Mouse (Mus musculus): ENCODE measurements at regions not wholly inside any gene's neighbourhood (a gene's known extent, or its start where the extent isn't known, plus 50 kb on each side); places are given as distances from the start of the nearest gene placed in this dataset.

GRCm38 (mm10) chr10:21805606-21806005 lies 76.4 kb upstream of the Sgk1 start:
- no peak for ATAC-seq
- 69% methylated on average over 6 of the region's 6 CpGs for WGBS
- no peak overlapping the region for H3K9ac ChIP-seq (replicated peaks; ENCODE audit: low read depth)

DNA sequence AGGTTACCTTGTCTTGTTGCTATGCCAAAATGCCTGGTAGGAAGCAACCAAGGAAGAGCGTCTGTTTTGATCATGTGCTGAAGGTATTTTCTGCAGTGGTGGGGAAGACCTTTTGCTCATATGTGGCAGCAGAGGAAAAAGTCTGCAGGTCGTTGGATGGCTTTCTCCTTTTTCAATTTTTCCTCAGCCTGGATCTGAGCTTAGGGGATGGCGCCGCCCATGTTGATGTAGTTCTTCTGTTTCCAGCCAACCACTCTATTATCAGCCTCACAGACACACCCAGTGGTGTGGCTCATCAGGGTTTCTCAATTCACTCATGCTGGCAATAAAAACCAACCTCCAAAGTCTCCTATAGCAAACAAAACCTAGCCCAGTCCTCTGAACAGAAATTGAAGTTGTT lies 75.3 kb upstream of the Sgk1 start:
- no peak overlapping the region for H3K4me3 ChIP-seq (ENCODE audit: low read depth, low read length)
- TF ChIP-seq EP300 (IDR thresholded peaks at IDR 0.05), result no peak
- no peak for TF ChIP-seq CTCF (IDR thresholded peaks at IDR 0.05)
- no peak overlapping the region for H3K27ac ChIP-seq (ENCODE audit: low read length)
- no peaks in the 10 kb centered on the region for H3K9me3 ChIP-seq (ENCODE audit: low read length)
- no peaks in the 10 kb centered on the region for H3K27me3 ChIP-seq (replicated peaks; ENCODE audit: insufficient read depth, low read length)
- no peaks in the 10 kb centered on the region for H3K4me1 ChIP-seq (ENCODE audit: insufficient read depth, low read depth, low read length)
- no peaks in the 10 kb centered on the region for H3K36me3 ChIP-seq (ENCODE audit: insufficient read depth, low read length)
- no peak for DNase-seq (ENCODE audit: low spot score)
- ATAC-seq, result no peak
- no peak overlapping the region for H3K4me2 ChIP-seq (replicated peaks; ENCODE audit: low read depth, low read length)
- no peak overlapping the region for H3K9ac ChIP-seq (replicated peaks; ENCODE audit: low read depth)
- 99% methylated on average over 4 of the region's 4 CpGs for WGBS

More at GRCm38 (mm10) chr10:21805606-21806005, 76.4 kb upstream of the Sgk1 start:
- no peaks in the 10 kb centered on the region for H3K4me1 ChIP-seq (ENCODE audit: insufficient read depth, low read depth, low read length)
- no peaks in the 10 kb centered on the region for H3K27me3 ChIP-seq (replicated peaks; ENCODE audit: insufficient read depth, low read length)
- no peak for DNase-seq (ENCODE audit: low spot score)
- no peak overlapping the region for H3K4me3 ChIP-seq (ENCODE audit: low read depth, low read length)
- TF ChIP-seq CTCF (IDR thresholded peaks at IDR 0.05), result no peak
- TF ChIP-seq EP300 (IDR thresholded peaks at IDR 0.05), result no peak
- no peak overlapping the region for H3K4me2 ChIP-seq (replicated peaks; ENCODE audit: low read depth, low read length)
- no peaks in the 10 kb centered on the region for H3K9me3 ChIP-seq (ENCODE audit: low read length)
- no peak overlapping the region for H3K27ac ChIP-seq (ENCODE audit: low read length)
- H3K36me3 ChIP-seq (ENCODE audit: insufficient read depth, low read length), result no peaks in the 10 kb centered on the region

DNA sequence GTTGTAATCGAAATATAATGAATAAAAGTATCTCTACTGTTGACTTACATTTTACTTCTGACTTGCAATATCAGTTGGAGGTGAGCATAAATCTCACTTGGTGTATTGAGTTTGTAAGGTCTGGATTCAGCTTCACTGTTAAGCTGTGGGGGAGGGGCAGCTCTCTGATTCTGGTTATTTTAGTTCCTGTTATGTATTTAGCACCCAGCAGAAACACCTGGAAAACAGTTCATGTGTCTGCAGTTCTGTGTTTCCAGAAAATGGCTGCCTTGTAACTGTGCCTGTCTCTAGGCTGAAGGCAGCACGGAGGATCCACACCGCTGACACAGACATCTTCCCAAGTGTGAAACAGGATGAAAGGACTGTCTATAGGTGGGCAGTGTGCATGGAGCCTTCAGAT lies 62.3 kb upstream of the Sgk1 start:
- DNase-seq (ENCODE audit: low spot score), result no peak
- Histone ChIP-seq H3K4me2 (replicated peaks; ENCODE audit: low read depth, low read length) (no peak overlapping the region), H3K27me3 (replicated peaks; ENCODE audit: insufficient read depth, low read length) (no peaks in the 10 kb centered on the region), H3K36me3 (ENCODE audit: insufficient read depth, low read length) (no peaks in the 10 kb centered on the region), H3K27ac (ENCODE audit: low read length) (no peak overlapping the region), H3K9ac (replicated peaks; ENCODE audit: low read depth) (no peak overlapping the region), H3K4me3 (ENCODE audit: low read depth, low read length) (no peak overlapping the region), H3K9me3 (ENCODE audit: low read length) (no peaks in the 10 kb centered on the region), H3K4me1 (ENCODE audit: insufficient read depth, low read depth, low read length) (no peaks in the 10 kb centered on the region)
- ATAC-seq, result no peak
- 80% methylated on average over 3 of the region's 3 CpGs for WGBS
- TF ChIP-seq EP300 (IDR thresholded peaks at IDR 0.05), result no peak

DNA sequence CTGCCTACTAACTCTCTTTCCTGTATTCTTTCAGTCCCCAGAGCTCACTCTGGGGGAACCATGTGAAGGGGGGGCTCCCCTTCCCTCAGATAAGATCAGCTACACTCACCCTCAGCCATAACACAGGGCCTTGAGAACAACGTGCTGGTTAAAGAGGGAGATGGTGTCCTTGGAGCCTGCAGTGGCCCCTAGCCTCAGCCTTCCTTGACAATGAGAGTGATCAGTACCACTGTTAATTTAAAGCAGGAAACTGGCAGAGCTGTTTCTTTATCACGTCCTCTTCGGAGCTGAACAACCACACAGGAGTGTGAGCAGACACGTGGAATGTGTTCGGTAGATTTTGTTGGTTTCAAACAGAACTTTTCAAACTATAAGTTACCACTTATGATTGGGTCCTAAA lies 60.6 kb upstream of the Sgk1 start:
- no peak overlapping the region for H3K4me3 ChIP-seq (ENCODE audit: low read depth, low read length)
- H3K4me1 ChIP-seq (ENCODE audit: insufficient read depth, low read depth, low read length), result no peaks in the 10 kb centered on the region
- TF ChIP-seq EP300 (IDR thresholded peaks at IDR 0.05), result no peak
- no peak for TF ChIP-seq CTCF (IDR thresholded peaks at IDR 0.05)
- H3K4me2 ChIP-seq (replicated peaks; ENCODE audit: low read depth, low read length), result no peak overlapping the region
- H3K36me3 ChIP-seq (ENCODE audit: insufficient read depth, low read length), result no peaks in the 10 kb centered on the region
- no peak overlapping the region for H3K9ac ChIP-seq (replicated peaks; ENCODE audit: low read depth)
- no peak overlapping the region for H3K27ac ChIP-seq (ENCODE audit: low read length)
- H3K27me3 ChIP-seq (replicated peaks; ENCODE audit: insufficient read depth, low read length), result no peaks in the 10 kb centered on the region
- DNase-seq (ENCODE audit: low spot score) (no peak), ATAC-seq (no peak)
- H3K9me3 ChIP-seq (ENCODE audit: low read length), result no peaks in the 10 kb centered on the region
- 49% methylated on average over 5 of the region's 5 CpGs for WGBS

- ATAC-seq, result no peak
- WGBS, result 67% methylated on average over 12 of the region's 12 CpGs
Measured at GRCm38 (mm10) chr10:21824418-21825025, 57.5 kb upstream of the Sgk1 start.

GRCm38 (mm10) chr10:21826793-21827504 lies 55.0 kb upstream of the Sgk1 start:
- no peaks in the 10 kb centered on the region for H3K27me3 ChIP-seq (replicated peaks; ENCODE audit: insufficient read depth, low read length)
- no peak overlapping the region for H3K27ac ChIP-seq (ENCODE audit: low read length)
- H3K4me1 ChIP-seq (ENCODE audit: insufficient read depth, low read depth, low read length), result no peaks in the 10 kb centered on the region
- 53% methylated on average over 5 of the region's 5 CpGs for WGBS
- no peaks in the 10 kb centered on the region for H3K9me3 ChIP-seq (ENCODE audit: low read length)
- no peak overlapping the region for H3K4me3 ChIP-seq (ENCODE audit: low read depth, low read length)
- no peaks in the 10 kb centered on the region for H3K36me3 ChIP-seq (ENCODE audit: insufficient read depth, low read length)
- H3K4me2 ChIP-seq (replicated peaks; ENCODE audit: low read depth, low read length), result no peak overlapping the region
- TF ChIP-seq EP300 (IDR thresholded peaks at IDR 0.05) (no peak), CTCF (IDR thresholded peaks at IDR 0.05) (no peak)
- no peak overlapping the region for H3K9ac ChIP-seq (replicated peaks; ENCODE audit: low read depth)
- DNase-seq (ENCODE audit: low spot score), result no peak
- ATAC-seq, result no peak

More at GRCm38 (mm10) chr10:21824418-21825025, 57.5 kb upstream of the Sgk1 start:
- no peaks in the 10 kb centered on the region for H3K9me3 ChIP-seq (ENCODE audit: low read length)
- H3K4me1 ChIP-seq (ENCODE audit: insufficient read depth, low read depth, low read length), result no peaks in the 10 kb centered on the region
- H3K4me3 ChIP-seq (ENCODE audit: low read depth, low read length), result no peak overlapping the region
- H3K9ac ChIP-seq (replicated peaks; ENCODE audit: low read depth), result no peak overlapping the region
- no peaks in the 10 kb centered on the region for H3K27me3 ChIP-seq (replicated peaks; ENCODE audit: insufficient read depth, low read length)
- H3K27ac ChIP-seq (ENCODE audit: low read length), result no peak overlapping the region
- H3K36me3 ChIP-seq (ENCODE audit: insufficient read depth, low read length), result no peaks in the 10 kb centered on the region
- TF ChIP-seq EP300 (IDR thresholded peaks at IDR 0.05), result no peak
- TF ChIP-seq CTCF (IDR thresholded peaks at IDR 0.05), result no peak
- no peak for DNase-seq (ENCODE audit: low spot score)
- no peak overlapping the region for H3K4me2 ChIP-seq (replicated peaks; ENCODE audit: low read depth, low read length)

Data from lung, postnatal 0 days (tissue).